Mouse (Mus musculus) adrenal gland (tissue): Measurements from ENCODE around the gene Mfsd11.

Experiments
- intact Hi-C: fragments of 180-260 bp; cut with DNase I; formaldehyde crosslinking; loops from one replicate; pipeline ENCODE4 v1.15.1; 2025
- long read RNA-seq, 2 experiments: library from polyadenylated mRNA; unstranded; transcript quantifications; one replicate each; pipeline ENCODE4 v2.0.0; 2020; ENCODE audit warnings: borderline replicate concordance in 1 of 2; ENCODE audit not compliant: insufficient replicate concordance in 1 of 2

Mfsd11 gene
- long read RNA-seq, experiment 1, transcript Mfsd11-201 (13 exons, 3,298 nt), result major isoform, 5 of 19 reads
- long read RNA-seq, experiment 1, partial matches to known transcripts, result 1 of 19 reads
- long read RNA-seq, experiment 1, other reads (novel, unspliced or antisense), result 10 of 19 reads
- long read RNA-seq, experiment 2, transcript Mfsd11-201 (13 exons, 3,298 nt), result major isoform, 7 of 25 reads
- long read RNA-seq, experiment 2, partial matches to known transcripts, result 0 of 25 reads
- long read RNA-seq, experiment 2, other reads (novel, unspliced or antisense), result 16 of 25 reads

DNA sequence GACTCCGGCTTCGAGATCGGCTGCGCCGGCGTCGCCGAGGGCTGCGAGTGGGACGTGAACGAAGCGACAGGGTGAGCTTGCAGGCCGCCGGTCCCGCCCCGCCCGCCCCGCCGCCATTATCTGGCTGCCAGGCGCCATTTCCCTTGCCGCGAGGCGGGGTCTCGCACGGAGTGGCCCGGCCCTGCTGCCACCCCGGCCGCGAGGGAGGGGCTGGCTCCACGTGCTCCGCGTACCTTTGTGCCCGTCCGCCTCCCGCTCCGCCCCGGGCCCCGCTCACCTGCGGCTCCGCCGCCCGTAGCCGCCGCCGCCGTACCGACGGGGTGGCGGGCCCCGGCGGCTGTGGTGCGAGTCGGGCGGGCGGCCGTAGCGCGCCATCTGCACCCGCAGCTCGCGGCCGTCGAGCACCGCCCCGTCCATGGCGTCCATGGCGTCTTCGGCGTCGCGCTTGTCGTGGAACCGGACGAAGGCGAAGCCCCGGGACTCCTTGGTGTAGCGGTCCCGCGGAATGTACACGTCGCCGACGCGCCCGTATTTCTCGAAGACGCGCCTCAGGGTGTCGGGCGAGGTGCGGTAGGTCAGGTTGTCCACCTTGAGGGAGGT lies at the start of gene Mfsd11:
Mfsd11 (plus strand) TSS at position 150 of the 600 bp plus-strand sequence.
- intact Hi-C loops, result no loop called here

DNA sequence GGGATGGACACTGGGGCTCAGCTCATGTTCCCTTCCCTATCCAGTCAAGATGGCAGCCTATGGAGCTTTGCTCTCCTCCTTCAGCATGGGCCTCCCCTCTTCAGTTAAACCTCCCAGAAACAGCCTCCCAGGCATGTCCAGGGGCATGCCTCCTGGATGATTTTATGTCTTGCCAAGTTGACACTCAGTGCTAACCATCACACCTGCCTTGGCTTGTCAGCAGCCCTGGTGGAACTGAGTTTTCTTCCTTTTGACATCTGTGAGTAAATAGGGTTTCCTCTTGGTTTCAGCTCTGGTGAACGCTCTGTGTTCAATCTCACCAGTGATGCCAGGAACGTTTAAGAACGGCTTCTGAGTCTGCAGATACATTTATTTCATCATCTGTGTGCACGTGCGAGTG lies 49.5 kb upstream of the Mfsd11 start:
- intact Hi-C loops, result loop anchor here (10.0 kb wide), 1 partner anchor 128 kb away; no protein-coding TSS in a partner anchor

DNA sequence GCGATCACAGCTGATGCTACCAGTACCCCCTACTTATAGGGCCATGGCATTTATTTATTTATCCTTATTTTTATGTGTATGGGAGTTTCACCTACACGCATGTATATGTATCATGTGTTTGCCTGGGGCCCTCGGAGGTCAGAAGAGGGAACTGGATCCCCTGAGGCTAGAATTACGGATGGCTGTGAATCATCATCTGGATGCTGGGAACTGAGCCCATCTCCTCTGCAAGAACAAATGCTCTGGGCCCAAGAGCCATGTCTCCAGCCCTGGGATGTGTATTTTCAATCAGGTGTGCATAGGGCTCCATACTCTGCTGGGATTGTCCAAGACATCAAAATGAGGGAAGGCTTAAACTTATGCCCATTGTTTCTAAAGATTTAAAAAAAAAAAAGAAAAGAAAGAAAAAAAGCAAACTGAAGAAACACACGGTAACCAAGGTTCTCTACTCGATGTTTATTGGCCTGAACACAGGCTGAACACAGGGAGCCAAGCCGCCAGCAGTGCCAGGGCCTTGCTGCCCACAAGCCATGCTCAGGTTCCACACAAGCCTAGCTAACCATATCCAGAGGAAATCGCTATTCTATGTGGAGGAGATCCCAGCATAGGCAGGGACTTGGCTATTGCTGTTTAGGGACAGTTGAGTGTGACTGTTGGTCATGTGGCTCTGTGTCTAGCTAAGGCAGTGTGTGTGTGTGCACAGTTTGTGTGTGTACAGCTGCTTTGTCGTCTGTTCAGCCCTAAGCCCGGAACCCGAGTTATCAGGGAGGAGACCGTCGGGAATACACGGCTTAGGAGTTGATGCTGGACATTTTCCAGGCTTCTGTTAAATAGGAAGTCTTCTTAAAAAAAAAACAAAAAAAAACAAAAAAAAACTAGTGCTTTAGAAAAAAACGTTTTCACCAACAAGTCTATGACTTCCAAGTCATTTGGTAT lies 45.8 kb upstream of the Mfsd11 start:
- intact Hi-C loops, result loop anchor here (10.0 kb wide), 1 partner anchor 132 kb away; no protein-coding TSS in a partner anchor

DNA sequence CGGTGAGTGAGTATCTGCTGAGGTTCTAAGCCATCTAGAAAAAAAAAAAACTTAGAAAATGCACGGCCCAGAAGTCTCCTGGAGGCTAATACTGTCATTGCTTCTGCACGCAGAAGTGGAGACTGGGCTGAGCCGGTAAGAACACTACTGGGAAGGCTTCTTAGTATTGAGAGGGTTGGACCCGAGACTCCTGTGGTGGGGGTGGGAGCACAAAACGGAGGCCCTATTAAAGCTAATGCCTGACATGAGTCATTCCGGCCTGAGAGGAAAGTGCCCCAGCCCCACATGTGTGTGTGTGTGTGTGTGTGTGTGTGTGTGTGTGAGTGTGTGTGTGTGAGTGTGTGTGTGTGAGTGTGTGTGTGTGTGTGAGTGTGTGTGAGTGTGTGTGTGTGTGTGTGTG lies 45.1 kb upstream of the Mfsd11 start:
- intact Hi-C loops, result loop anchor here (10.0 kb wide), 1 partner anchor 132 kb away; no protein-coding TSS in a partner anchor

DNA sequence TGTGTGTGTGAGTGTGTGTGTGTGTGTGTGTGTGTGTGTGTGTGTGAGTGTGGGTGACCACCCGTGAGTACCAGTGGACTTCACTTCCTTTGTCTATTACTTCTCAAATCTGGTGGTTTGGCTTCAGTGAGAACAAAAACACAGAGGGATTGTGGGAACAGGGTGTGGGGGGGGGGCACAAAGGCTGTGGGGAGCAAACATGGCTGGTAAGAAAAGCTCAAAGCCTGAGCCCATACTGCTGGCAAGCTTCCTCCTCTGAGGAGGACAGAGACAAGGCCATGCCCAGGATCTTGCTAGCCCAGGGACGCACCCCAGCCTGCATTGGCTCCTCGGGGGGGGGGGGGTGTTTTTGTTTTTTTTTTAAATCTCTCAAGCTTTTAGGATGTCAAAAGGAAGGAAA lies 44.7 kb upstream of the Mfsd11 start:
- intact Hi-C loops, result loop anchor here (10.0 kb wide), 1 partner anchor 133 kb away; no protein-coding TSS in a partner anchor

DNA sequence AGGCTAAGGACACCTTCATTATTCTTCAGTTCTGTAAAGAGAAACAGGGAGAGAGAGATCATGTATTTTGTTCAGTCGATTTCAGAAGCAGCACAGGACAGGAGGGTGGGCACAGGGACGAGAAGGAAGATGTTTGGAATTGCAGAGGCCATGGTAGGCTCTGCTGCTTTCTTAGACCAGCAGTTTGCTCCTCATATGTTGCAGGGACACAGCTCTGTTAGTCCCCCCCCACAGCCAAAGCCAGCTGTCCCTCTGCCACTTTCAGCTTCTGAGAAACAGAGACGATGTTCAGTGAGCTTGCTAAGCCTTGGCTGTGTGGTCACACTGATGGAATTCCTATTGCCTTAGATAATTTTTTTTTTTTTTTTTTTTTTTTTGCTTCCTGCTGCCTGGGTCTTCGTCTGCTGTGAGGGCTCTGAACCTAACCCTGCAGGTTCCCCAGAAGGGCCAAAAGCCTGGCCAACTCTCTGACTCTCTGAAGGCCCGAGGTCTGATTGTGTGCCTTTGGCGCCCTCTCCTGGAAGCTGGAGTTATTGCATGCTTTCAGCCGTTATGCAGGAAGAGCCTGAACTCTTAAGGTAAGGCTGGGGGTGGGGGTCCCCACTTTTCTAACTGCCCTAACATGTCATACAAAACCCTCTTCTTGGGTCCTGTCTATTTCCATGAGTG lies 44.2 kb upstream of the Mfsd11 start:
- intact Hi-C loops, result loop anchor here (1.0 to 10.0 kb wide), 2 partner anchors 133 to 165 kb away; no protein-coding TSS in a partner anchor

DNA sequence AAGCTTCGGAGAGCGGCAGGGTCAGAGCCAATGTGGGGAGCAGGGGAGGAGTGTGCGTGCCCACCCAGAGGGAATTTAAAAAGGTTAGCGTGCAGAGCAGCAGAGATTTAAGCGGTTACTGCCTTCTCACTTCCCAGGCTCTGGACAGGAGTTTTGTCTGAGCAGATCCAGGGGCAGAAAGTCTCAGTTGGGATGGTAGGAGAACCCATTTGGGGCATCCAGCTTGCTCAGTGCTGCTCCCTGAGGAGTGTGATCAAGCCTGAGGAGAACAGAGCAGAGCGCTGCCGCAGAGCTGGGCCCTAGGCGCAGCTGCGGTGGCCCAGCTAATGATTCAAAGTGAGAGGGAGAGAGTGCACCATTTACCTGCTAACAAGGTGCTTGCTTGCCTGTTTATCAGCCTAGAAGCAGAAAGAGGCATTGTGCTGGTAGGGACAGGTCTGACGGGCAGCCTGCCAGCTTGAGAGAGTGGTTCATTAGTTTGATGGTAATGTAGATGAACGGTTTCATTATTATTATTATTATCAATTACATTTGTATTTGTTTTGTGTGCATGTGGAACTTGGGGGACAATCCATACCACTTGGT lies 43.3 kb upstream of the Mfsd11 start:
- intact Hi-C loops, result loop anchor here (1.0 to 10.0 kb wide), 2 partner anchors 134 to 166 kb away; no protein-coding TSS in a partner anchor

DNA sequence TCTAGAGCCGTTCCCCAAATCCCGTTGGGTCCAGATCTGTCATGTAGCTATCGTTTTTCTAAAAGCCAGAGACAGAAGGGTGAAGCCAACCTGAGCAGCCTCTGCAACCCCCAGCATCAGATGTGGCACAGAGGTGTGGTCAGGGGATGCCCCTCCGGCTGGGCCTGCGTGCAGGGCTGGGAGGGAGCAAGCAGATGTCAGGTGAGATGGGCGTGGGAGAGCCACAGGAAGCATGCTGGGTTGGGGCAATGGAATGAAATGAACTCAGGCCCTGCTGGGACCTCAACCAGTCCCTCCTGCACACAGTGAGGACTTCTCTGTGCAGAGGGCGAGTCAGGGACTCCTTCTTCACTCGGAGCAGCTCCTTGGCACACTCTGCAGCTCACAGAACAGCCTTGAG lies 42.7 kb upstream of the Mfsd11 start:
- intact Hi-C loops, result loop anchor here (10.0 kb wide), 1 partner anchor 135 kb away; no protein-coding TSS in a partner anchor

DNA sequence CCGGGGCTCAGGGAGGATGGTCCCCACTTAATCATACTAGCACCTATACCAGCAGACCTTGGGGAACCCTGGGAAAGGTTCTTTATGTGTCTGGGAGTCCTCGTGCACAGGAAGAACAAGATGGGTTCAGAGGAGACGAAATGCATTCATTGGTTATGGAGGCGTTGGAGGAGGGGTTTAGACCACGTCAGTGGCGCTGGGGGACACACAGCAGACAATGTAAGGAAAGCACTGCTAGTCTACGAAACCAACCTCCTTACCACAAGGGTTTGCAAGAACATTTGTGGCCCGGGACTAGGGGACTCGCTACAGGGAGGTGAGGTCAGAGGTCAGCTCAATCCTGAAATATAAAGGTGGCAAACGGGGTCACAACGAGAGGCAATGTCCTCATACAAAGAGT lies 41.7 kb upstream of the Mfsd11 start:
- intact Hi-C loops, result no loop called here

DNA sequence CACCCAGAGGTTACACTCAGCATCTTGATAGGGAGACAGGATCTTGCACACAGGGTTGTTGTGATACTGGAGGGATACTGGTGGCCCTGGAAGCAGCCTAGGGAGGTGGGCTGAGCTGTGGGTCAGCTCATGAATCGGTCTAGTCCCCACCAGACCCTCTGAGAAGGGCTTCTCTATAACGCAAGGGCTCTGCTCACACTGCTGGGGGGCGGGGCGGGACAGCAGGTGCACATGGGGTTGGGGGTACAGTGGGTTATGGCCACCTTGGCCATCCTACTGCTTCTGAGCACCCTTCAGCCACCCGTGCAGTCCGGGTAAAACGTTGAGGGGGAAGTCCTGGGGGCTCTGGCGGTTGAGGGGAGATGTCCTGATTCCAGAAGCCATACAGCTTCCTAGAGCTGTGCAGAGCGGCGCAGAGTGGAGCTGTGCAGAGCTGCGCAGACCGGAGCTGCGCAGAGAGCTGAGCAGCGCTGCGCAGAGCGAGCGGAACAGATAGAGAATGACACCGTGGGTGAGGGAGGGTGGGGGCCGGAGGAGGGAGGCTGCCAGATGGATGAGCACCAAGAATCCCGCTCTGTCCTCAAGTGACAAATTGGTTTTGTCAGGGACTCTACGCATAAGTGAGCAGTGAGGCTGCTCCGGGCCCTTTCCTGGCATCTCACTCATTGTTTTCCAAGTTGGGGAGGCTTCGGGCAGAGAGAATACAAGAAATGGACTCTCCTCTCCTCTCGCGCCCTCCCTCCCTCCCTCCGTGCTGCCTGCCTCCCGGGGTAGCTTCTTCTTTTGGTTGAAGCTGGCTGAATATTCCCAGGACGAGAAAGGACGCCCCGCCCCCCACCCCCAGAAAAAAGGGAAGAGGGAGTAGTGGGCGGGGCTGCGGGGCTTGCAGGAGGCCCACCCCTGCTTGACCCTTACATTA lies 41.0 kb upstream of the Mfsd11 start:
- intact Hi-C loops, result no loop called here

DNA sequence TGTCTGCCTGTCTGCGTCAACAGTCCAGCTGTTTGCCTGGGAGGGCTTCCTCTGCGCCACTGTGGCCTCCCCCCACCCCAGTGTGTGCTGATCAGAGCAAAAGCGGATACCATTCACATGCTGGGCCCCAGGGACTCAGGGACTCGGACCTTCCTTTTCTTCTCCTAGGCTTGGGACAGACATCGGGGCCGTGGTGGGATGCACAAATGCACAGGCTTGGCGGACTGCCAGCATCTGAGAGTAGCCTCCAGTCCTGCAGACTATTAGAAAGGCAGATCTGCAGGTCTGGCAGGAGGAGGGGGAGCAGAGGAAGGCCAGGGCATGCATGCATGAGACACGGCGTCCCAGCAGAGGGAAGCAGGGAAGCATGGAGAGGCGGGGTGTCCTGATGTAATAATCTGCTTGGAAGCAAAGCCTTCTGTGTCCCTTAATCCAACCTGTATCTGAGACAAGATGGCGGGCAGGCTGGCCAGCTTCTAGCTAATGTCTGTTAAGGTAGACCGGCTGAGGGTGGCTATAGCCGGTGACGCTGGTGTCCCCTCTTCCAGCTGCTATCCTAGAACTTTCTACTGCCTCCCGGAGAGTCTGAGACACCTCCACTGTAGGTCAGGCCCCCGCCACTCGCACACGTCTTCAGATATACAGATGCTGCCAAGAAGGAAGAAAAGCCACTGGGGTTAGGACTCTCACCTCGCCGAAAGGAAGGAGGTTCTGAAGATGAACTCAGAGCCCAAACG lies 39.3 kb upstream of the Mfsd11 start:
- intact Hi-C loops, result no loop called here

DNA sequence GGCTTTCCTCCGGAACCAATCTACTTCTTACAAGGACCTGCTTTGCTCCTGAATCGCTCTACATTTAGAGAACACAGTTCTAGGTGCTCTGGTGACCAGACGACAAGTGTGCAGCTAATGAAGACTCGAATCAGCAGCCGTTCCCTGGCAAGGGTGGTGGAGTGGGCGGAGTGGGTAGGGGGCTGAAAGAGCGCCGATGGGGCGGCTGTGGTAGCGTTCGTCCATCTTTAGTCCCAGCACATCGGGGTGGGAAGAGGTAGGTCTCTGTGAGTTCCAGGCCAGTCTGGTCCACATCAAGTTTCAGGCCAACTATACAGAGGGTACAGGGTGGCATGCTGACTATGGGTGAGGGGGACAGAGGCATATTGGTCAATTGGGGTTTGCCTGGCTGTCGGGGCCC lies 38.6 kb upstream of the Mfsd11 start:
- intact Hi-C loops, result no loop called here

DNA sequence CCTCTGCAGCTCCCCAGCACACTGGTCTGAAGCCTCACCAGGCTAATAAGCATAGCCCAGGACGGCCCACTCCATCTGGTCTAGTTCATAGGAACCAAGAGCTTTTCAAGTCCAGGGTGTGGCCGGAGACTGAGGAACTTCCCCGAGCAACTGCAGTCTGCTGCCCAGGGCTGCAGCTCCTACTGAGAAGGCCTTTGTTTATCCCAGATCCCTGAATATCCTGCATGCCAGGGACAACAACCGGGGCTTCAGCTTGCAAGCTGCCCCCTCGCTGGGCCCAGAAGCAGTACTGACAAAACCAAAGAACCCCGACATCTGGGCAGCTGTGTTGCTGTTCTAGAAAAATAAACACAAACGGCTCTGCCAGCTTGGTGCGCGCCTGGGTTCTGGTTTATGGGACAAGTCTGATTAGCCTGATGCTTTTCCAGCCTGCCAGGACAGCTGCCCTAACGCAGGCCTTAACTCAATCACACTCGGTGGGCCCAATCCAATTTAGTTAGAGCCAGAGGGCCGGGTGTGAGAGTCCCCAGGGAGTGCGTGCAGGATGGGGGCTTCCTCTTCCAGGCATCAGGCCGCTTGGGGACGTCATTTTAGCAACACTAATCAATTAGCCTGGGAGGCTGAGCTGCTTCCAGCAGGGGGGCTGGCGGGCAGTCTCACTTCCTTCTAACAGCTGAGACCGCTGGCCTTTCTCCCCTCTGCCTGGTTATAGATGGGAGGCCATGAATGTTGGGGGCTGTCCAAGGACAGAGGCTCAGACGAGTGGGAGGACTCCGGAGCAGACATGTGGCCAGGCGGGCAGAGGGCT lies 38.0 kb upstream of the Mfsd11 start:
- intact Hi-C loops, result no loop called here

DNA sequence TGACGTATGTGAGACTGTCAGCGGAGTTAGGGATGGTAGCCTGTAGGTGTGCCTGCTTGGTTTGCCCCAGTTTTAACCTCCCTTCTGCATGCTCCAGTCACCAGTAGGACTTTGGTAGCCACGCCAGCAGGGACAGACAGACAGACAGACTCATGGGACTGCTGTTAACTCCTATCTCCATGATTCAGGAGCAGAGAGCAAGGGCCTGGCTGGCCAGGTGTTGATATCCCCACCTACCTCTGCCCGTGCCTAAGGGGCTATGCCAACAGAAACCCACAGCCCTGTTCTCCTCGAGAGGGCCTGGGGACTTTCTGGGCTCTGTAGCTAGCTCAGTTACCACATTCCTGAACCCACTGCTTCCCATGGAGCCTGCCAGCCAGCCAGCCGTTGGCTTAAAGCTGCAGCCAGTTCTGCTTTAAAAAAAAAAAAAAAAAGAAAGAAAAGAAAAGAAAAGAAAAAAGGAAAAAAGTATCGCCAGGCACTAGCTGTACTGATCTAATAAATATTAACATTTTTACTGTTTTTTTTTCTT lies 37.3 kb upstream of the Mfsd11 start:
- intact Hi-C loops, result no loop called here

DNA sequence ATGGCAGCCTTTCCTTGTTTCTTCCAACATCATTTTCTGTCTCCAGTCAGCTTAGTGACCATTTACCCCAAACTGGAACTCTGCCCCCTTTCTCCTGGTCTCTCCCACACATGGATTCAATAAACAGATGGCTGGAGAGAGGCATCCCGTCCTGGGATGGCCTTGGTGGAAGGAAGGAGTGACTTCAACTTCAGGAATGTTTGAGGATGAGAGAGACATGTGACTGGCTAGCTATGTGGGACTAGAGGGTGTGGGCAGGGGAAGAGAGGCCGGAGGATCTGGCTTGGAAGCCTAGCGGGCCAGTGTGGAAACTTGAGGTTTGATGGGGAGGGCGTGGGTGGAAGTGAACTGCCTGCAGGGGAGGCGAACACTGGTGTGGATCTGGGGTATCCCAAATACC lies 35.5 kb upstream of the Mfsd11 start:
- intact Hi-C loops, result no loop called here

DNA sequence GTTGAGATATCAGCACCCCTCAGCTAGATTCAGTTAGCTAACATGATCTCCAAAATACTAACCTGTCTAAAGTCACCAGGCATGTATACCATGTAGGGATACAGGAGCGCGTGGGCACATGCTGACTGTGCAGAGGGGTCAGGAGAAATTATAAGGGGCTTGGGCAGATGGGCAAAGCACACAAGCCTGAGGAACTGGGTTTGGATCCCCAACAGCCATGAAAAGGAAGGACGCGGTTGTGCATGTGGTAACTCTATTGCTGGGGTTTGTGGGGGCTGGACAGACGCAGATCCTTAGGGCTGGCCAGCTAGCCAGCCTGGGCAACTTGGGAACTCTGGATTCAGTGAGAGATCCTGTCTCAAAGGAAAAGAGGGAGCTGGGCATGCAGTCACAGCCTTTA lies 34.7 kb upstream of the Mfsd11 start:
- intact Hi-C loops, result no loop called here

DNA sequence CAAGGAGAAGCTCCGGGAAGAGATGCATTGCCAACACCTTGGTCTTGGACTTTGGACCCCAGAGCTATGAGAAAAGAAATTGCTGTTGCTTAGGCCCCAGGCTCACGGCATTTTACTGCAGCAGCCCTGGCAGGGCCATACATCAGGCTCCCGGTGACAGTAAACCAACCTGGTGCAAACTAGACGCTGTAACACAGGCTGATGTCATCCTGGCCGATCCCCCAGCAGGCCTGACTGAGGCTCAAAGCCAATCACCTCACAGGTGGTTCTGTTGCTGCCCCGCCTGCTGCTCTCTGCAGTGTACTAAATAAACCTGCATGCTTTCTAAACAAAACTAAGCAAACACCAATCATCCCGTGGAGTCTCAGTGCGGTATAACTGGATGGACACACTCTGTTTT lies 33.5 kb upstream of the Mfsd11 start:
- intact Hi-C loops, result no loop called here
